ENCODE assay signal across 10 mouse cellular contexts in genomic region chr7:110780520-110780919, GRCm38 (mm10). TPM values are rescaled to one million over a fixed set of nuclear protein-coding genes. Genes with fewer than 3 reads are reported as not detected.
DNase-seq lines count a peak whose midpoint lies in the region; ATAC-seq and TF ChIP-seq lines count a peak whose summit lies in the region.
"Had no signal": no experiment of that assay in that cellular context is flagged by ENCODE, and none has a peak within 500 bp of the region (broad histone marks: within the 10 kb centered on the region; RNA-seq: fewer than 3 reads in every experiment).

No protein-coding gene starts in this region.

- no peak overlapping the region for H3ac ChIP-seq in myocyte (ENCODE audit: control insufficient read depth, insufficient read length)

- no peak for ATAC-seq in erythroblast, adult 5-6 weeks (replicated peaks; ENCODE audit: low FRiP score, poor library complexity, severe bottlenecking)
- ATAC-seq in limb, embryonic 15.5 days (ENCODE audit: insufficient number of reproducible peaks, low FRiP score, low TSS enrichment, low read depth), result no peak

- no peak for TF ChIP-seq POLR2A in bone marrow, adult 2 months (IDR thresholded peaks at IDR 0.05; ENCODE audit: borderline replicate concordance, control insufficient read depth, low read depth, low read length)
- no peak for TF ChIP-seq POLR2A in myocyte (IDR thresholded peaks at IDR 0.05; ENCODE audit: insufficient read length, low read depth)

- H3K79me2 ChIP-seq in myocyte (ENCODE audit: control insufficient read depth, insufficient read depth), result no peaks in the 10 kb centered on the region

- peak overlapping the region; percentile 57 for H3K4me3 ChIP-seq in erythroblast, embryonic 14.5 days (replicated peaks)
- H3K4me3 ChIP-seq in limb, embryonic 15.5 days, result no peak overlapping the region
- no peak overlapping the region for H3K4me3 ChIP-seq in limb, embryonic 10.5 days
- H3K4me3 ChIP-seq in bone marrow, adult 2 months (replicated peaks; ENCODE audit: control insufficient read depth, low read depth, low read length), result no peak overlapping the region
- no peak overlapping the region for H3K4me3 ChIP-seq in myocyte

- no peak overlapping the region for H3K4me2 ChIP-seq in limb, embryonic 15.5 days
- H3K4me2 ChIP-seq in myocyte (ENCODE audit: low read depth), result peak overlapping the region; percentile 47
- H3K4me2 ChIP-seq: heart, embryonic 11.5 days had no signal

- peaks cover 91% of the 10 kb centered on the region for H3K4me1 ChIP-seq in erythroblast, embryonic 14.5 days (ENCODE audit: control insufficient read depth)
- H3K4me1 ChIP-seq in limb, embryonic 15.5 days, result peaks cover 39% of the 10 kb centered on the region
- H3K4me1 ChIP-seq in limb, embryonic 10.5 days, result peaks cover 29% of the 10 kb centered on the region
- peaks cover 12% of the 10 kb centered on the region; the same call in 1 of the 2 replicates for H3K4me1 ChIP-seq in bone marrow, adult 2 months (ENCODE audit: control insufficient read depth, insufficient read depth, low read length)

- H3K27me3 ChIP-seq in erythroblast, embryonic 14.5 days (ENCODE audit: control insufficient read depth), result no peaks in the 10 kb centered on the region
- no peaks in the 10 kb centered on the region for H3K27me3 ChIP-seq in limb, embryonic 15.5 days
- no peaks in the 10 kb centered on the region for H3K27me3 ChIP-seq in limb, embryonic 10.5 days (ENCODE audit: low read depth, poor library complexity, severe bottlenecking)
- no peaks in the 10 kb centered on the region for H3K27me3 ChIP-seq in myocyte (ENCODE audit: control insufficient read depth, insufficient read depth, insufficient read length)

- 72% methylated on average over 4 of the region's 4 CpGs for WGBS in limb, embryonic 15.5 days
- WGBS in limb, embryonic 10.5 days, result 93% methylated on average over 4 of the region's 4 CpGs
- WGBS in bone marrow, adult 2 months, result 88% methylated on average over 4 of the region's 4 CpGs

- peak overlapping the region; percentile 5; the same call in 1 of the 2 replicates for H3K27ac ChIP-seq in limb, embryonic 15.5 days
- H3K27ac ChIP-seq in limb, embryonic 10.5 days, result no peak overlapping the region
- peak overlapping the region; percentile 23 for H3K27ac ChIP-seq in bone marrow, adult 2 months (ENCODE audit: control insufficient read depth, insufficient read depth, low read depth, low read length, poor library complexity)

- no peak for DNase-seq in limb, embryonic 10.5 days (ENCODE audit: low spot score)
- DNase-seq in cerebellum, postnatal 25 days, result no peak
- DNase-seq in cerebellum, postnatal 10 days, result no peak
- DNase-seq: spleen, adult 18-20 months had no signal

- H3K36me3 ChIP-seq in erythroblast, embryonic 14.5 days (ENCODE audit: control insufficient read depth), result peaks cover 98% of the 10 kb centered on the region
- H3K36me3 ChIP-seq in limb, embryonic 15.5 days, result no peaks in the 10 kb centered on the region
- H3K36me3 ChIP-seq in limb, embryonic 10.5 days, result no peaks in the 10 kb centered on the region
- no peaks in the 10 kb centered on the region for H3K36me3 ChIP-seq in myocyte (ENCODE audit: control insufficient read depth, insufficient read depth)

- H3K9ac ChIP-seq in limb, embryonic 15.5 days, result no peak overlapping the region

- TF ChIP-seq CTCF in bone marrow, adult 2 months (IDR thresholded peaks at IDR 0.05; ENCODE audit: control insufficient read depth, insufficient read depth, low read length), result no peak

- no peaks in the 10 kb centered on the region for H3K9me3 ChIP-seq in erythroblast, embryonic 14.5 days (ENCODE audit: control insufficient read depth, low read length)
- no peaks in the 10 kb centered on the region for H3K9me3 ChIP-seq in limb, embryonic 15.5 days
- H3K9me3 ChIP-seq in limb, embryonic 10.5 days (replicated peaks), result no peaks in the 10 kb centered on the region

TF ChIP-seq in myocyte, 11 proteins besides CTCF, POLR2A, EP300 and RAD21:
- TF ChIP-seq MYOD1 (IDR thresholded peaks at IDR 0.05; ENCODE audit: control insufficient read depth in 1 of 3, insufficient read length in 2 of 3, low read depth in 2 of 3) (no peak), TCF3 (IDR thresholded peaks at IDR 0.05; ENCODE audit: insufficient read length, low read depth) (no peak), E2F4 (IDR thresholded peaks at IDR 0.05; ENCODE audit: insufficient read depth) (no peak), POLR2AphosphoS2 (IDR thresholded peaks at IDR 0.05; ENCODE audit: insufficient read length, low read depth) (no peak), REST (IDR thresholded peaks at IDR 0.05; ENCODE audit: insufficient read depth, insufficient read length) (no peak), TCF12 (IDR thresholded peaks at IDR 0.05; ENCODE audit: insufficient read depth, poor library complexity, severe bottlenecking) (no peak), MYOG (IDR thresholded peaks at IDR 0.05; ENCODE audit: control insufficient read depth in 1 of 3, insufficient read depth in 1 of 3, insufficient read length in 2 of 3, low read depth in 2 of 3) (no peak), SRF (IDR thresholded peaks at IDR 0.05; ENCODE audit: control insufficient read depth, insufficient read length, low read depth) (no peak)

RNA-seq across cellular contexts. Expression of gene Ampd3, which starts 12.5 kb away (rescaled TPM):
- polyA plus RNA-seq in erythroblast, embryonic 14.5 days (2012), result 2.6 and 4.3 TPM in 2 replicates
- total RNA-seq in erythroblast, adult 5-6 weeks (2015; ENCODE audit: low replicate concordance), result 50.7 and 52.0 TPM in 2 replicates
- 53.8 and 57.6 TPM in 2 replicates for total RNA-seq in erythroblast, adult 5-6 weeks (2017; ENCODE audit: low replicate concordance)
- 13.9 and 15.0 TPM in 2 replicates for polyA plus RNA-seq in limb, embryonic 15.5 days (2015; fragmentation: Nextera tagmentation; extraction: Ambion mirVana)
- polyA plus RNA-seq in limb, embryonic 10.5 days (2016; fragmentation: Nextera tagmentation; extraction: Ambion mirVana), result 1.0 and 1.9 TPM in 2 replicates
- 25.5 and 36.5 TPM in 2 replicates for polyA plus RNA-seq in bone marrow, adult 2 months (2011; ENCODE audit: insufficient read depth, insufficient read length, low replicate concordance, missing spikeins)
- 8.2 TPM for polyA plus RNA-seq in myocyte (2012; fragmentation: generic; extraction: Trizol)
